Mouse (Mus musculus) frontal cortex, adult 2 months (tissue): ENCODE measurements at regions not wholly inside any gene's neighbourhood (a gene's known extent, or its start where the extent isn't known, plus 50 kb on each side); places are given as distances from the start of the nearest gene placed in this dataset.

Experiments
- DNase-seq, 2 experiments: peaks; one replicate each; pipeline ENCODE4 v3.0.0; 2022; ENCODE audit warnings: low spot score in 1 of 2; ENCODE audit errors: extremely low spot score in 1 of 2

DNA sequence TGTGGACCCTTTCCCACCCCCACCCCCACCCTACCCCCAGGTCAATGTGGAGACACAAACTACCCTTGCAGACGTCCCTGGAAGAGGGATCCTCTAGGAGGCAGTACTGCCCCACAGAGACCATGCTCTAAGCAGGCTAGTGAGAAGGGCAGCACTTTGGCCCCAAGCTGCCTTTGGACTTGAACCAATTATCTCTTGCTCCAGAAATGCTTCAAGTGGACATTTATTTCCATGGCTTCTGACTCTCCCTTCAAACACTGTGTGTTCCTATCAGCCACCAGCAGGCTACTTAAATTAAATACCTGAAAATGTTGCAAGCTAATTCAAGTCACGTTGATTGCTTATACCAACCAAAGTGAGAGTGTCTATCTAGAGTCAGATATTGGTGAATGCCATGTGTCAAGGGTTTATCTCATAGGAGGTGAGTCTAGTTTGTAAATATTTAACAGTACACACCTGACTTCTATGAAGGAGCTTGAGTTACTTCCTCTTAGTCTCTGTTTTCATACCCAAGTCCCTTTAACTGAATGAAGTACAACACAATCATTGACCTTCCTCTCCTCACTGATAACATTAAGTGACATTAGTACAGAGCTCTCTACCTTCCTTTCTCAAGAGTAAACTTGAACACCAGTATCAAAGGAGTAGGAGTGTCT is 435.7 kb downstream of the Efnb2 start:
- peak in 1 of 2 experiments; percentile 13 for DNase-seq

DNA sequence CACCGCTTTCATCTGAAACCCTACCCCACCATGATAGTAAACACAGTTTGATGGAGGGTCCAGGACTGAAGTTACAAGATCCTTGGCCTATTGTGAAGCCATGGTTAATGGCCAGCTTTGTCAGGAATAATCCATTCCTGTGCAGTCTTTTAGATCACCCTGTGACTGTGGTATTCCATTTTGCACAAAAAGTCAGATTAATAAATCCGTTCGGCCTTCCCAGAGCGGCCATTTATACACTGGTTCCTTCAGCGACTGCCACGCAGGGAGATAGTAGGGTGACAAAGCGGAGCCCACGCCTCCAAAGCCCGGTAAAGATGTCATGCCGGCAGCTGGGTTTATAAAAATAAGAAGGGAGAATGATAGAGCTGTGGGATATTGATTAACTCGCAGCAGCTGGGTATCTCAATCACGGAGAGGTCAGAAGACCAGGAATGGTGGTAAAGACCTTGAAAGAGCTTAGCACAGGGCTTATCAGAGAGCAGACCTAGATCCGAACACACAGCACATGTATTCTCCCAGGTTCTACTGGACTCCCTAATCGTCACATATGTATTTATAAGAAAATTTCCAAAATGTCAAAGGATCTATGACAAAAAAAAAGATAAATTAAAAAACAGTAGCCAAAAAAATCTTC is 440.5 kb downstream of the Efnb2 start:
- DNase-seq: no peak

DNA sequence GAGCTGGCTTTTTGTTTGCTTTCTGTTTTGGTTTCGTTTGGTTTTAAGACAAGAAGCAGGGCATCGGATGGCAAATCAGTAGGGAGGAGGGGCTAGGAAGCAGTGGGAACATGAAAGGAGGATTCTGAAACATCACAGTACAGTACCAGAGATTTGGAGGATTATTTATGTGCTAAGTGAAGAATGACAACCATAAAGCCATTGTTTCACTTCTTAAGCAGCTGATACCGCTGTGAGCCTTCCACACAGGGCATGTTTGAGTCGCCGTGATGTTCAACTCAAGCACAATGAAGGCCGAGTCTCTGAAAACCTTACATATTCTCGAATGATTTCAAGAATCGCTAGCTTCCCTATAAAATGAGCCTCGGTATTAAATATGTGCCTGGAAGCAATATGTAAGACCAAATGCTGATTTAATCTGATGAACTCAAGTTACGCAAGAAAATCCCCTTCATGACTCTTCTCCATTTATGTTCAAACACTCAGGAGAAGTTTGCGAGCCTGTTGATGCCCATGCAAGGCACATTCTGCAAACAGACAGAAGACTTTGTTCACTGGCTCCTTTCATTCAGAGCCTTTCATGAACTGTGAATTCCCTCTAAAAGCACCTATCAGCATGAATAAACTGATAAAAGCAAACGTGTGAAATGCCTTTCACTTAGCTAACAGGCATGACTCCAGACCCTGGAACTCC is 441.2 kb downstream of the Efnb2 start:
- DNase-seq: no peak

DNA sequence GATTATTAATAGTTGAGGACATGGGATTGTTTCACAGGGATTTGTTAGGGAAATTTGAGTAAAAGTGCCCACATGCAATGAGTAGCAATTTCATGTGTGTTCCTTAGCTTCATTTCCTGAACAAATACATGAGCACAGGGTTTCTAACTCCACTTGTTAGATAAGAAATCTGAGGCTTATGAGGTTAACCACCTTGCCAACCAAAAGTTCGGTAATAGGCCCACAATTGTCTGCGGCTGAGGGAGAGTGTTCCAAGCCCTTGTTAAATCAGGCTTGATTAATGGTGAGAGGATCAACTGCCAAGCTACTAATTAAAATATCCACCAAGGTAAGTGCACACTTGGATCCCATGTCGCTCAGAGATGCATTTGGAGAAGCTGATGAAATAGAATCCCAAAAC is 468.0 kb downstream of the Efnb2 start:
- no peak for DNase-seq

DNA sequence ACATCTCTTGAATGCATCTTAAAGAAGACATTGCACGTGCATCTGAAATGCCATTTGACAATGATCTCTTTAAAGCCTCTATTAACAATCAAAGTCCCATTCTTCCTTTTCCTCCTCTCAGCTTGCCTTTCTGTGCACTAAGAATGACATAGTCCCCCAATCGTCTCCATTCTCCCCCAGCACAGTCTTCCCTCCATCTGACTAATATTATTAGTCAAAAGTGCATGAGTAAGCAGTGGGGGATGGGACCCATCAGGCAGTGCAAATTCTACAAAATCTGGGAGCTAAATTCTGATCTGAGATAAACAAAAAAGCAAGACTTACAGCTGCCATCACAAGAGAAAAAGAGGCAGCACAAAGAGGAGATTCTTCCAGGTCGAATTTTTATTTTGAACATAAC is 475.0 kb downstream of the Efnb2 start:
- peak in 1 of 2 experiments; percentile 5 for DNase-seq

DNA sequence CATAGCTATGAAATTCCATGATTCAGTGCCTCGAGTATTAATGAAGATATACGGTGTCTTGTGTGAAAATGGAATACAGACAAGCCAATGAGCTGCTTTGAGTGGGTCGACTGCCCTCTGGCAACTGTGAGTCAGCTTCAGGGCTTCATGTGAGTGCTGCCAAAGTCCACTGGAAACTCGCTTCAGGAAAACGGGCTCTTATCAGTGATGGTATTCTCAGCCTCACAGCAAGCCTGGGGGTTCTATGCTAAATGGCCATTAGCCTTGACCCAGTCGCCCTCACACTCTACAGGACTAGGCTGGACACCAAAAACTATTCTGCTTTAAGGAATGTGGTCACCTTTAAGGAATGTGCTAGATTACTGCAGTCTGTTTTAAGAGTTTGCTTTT is 477.8 kb downstream of the Efnb2 start:
- DNase-seq: no peak

DNA sequence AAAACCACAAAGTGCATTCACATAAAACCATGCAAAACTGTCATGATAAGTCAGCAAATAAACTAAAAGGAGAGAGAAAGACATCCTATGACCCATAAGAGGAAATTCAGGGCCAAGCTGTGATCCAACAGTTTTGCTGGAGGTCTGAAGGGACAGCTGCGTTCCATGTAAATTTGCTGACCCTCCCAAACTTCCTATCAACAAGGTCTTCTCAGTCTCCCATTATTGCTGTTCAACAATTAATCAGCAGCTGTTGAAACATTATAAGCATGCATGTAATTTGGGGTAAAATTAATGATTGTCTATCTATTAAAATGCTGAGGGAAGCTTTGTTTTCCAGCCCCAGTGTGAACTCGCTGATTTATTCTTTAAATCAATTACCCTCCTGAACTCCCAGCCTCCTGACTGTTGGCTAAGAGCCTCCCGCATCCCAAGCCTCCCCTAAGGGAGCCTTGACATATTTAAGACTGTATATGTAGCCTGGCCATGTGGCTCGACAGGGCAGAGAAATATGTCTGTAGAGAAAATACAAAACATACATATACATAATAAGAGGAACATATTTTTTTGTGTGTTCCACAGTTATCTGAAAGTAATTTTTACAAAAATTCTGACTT is 478.3 kb downstream of the Efnb2 start:
- no peak for DNase-seq

DNA sequence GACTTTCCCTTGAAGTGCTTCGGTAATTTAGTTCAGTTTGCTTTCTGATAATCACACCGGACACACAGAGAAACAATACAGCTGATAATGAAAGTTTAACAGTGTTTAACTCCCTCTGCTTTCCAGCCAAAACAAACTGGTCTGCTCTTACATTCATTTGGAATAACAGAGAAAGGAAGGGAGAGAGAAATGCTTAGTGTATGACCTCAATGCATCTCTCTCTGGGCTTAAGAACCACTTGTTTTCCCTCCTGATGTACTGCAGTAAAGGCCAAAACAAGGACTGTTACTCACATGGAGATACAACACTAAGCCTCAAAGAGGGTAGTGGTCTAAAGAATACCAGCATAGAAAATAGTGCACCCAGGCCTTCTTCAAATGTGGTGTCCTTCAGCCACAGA is 478.9 kb downstream of the Efnb2 start:
- DNase-seq: no peak

DNA sequence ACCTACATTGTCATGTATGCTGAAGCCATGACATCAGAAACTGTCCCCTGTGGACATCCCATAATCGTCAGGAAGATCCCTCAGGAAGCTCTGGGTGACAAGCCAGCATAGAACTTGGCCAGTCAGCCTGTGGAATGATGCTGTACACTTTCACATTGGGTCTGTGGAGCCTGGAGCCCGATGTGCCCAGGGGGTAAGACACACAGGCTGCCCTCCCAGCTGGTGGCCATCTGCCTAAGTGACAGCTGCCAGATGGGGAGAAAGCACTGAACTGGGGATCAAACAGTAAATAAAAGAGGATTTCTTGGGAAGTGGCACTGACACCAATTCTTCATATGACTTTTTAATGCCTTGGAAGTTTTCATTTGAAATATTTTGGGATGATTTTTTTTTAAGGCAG is 486.8 kb downstream of the Efnb2 start:
- no peak for DNase-seq

DNA sequence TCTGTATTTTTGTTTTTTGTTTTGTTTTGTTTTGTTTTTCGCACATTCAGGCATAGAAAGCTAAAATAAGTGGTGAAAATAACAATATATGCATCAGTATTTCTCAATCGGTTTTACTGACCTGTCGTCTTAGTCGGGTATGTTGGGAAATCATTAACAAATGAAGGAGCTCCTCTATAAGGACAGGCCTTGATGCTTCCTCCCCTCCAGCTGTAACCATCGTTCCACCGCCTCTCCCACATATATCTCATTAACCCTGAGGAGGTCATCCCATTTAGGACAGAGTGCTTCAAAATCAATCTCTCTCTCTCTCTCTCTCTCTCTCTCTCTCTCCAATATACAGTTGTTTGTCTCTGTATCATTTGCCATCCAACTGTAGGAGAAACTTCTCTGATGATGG is 492.4 kb downstream of the Efnb2 start:
- no peak for DNase-seq

DNA sequence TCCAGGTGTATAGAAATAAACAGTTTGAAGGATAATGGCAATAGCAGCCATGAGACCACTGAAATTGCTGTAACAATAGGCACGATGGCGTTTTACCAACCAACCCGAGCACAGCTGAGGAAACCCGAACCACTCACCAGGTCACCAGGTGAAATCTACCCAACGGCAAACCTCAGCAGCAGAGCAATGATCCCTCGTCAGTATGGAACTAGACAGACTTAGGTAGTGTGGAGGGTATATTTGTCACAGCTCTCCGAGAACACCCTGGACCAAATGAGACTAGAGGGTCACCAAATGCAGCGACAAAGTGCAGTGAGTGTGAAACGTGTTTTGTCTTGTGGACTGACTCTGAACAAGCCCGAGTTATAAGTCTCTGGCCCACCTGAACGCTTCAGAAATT is 492.8 kb downstream of the Efnb2 start:
- no peak for DNase-seq

DNA sequence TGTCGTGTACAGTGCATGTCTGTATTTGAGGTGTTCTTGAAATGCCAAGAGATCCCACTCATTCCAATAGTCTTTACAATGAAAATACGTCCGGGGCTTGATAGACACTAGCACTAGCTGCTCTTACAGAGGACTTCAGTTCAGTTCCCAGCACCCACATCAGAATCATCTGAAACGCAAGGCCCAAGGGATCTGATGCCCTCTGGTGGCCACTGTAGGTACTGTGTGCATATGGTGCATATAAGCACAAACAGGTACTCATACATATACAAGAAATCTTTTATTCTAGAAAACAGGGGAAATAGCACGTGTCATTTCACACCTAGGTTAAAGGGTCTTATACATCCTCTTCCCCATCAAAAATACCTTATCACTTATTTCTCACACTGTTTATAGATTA is 513.5 kb downstream of the Efnb2 start:
- DNase-seq: no peak

DNA sequence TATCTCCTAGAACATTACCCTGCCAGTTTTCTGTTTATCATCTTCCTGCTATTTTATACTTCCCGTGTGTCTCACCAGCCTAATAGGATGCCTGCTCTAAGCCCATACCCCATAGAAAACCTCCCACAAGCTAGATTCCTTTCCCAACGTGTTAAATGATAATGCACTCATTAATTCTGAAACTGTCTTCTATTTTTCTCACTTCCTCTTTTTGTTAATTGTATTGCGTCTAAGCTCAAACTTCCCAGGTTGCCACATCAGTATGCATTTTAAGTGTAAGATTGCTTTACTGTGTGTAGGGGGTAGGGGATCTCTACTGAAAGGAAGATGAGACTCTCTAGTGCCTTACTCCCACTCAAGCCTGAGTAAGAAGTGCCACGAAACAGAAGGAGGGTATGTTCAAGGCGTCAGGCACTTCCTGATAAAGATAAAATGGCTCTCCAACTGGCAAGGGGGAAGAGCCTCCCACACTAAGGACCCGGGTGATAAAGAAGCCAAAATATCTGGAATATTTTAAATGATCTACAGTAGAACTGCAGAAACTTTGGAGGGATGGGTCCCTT is 518.0 kb downstream of the Efnb2 start:
- DNase-seq: peak in 1 of 2 experiments; percentile 50

DNA sequence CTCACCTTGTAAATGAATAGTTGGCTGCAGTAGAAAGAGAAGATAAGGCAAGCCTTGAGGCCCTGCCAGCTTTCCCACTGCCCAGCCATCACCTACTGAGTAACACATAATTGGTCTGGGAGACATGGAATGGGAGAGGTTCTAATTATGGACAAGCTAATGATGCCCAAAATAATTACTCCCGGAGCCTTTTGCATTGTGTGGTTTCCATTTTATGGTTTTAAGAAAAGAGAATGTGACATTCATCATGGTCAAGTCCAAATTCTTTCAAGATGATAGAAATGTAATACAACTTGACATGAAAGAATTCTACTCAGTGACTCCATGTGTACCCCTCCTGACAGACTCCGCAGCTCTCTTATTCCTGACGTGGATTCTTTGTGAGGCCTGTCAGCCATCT is 518.6 kb downstream of the Efnb2 start:
- DNase-seq: no peak

DNA sequence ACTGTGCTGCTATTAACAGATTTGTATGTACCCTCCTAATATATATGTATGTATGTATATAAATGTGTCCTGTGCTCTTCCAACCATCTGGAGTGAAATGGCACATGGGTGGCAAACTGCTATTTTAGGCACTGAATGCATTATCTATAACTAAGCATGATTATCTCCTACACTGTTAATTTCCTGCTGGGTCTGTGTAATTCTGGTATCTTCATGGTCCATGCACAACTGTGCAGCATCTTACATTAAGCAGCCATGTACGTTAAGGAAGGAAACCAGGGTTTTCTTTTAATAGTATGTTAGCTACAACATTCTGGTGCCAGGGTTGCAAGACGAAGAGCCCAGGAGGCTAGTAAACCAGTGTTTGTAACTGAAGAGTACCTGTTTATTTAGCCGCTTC is 521.3 kb downstream of the Efnb2 start:
- no peak for DNase-seq

DNA sequence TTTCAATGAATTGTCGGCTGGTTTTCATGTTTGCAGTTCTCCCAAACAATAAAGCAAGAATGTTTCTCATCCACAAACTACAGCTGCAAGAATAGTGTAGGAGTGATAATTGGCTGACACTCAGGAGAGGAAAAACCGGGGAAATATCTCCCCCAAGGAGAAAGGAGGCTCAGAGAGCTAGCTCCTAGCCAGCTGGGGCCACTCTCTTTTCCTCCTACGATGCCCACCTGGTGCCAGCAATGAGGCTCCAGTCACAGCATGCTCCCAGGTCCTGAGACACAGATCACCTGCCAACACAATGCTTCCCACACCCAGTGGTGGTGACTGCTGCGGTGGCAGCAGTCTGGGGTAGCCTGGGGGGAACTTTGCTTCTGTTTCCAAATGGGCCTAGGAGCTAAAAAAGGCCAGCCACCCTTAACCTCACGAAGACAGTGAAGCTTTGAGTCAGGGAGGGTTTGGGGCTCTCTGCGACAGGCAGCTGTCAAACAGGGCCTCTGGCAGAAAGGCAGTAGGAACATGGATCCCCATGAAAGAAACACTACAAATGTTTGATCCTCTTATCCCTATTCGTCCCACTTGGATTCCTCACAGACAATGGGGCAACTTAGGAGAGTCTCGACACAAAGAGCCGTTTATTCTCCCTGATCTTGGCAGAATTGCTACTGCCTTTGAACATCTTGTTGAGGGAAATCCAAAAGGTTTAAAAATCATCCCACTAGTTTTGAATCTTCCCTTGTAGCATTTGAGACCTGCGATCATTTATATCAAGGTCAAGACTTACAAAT is 527.8 kb downstream of the Efnb2 start:
- DNase-seq: peak in 1 of 2 experiments; percentile 58

DNA sequence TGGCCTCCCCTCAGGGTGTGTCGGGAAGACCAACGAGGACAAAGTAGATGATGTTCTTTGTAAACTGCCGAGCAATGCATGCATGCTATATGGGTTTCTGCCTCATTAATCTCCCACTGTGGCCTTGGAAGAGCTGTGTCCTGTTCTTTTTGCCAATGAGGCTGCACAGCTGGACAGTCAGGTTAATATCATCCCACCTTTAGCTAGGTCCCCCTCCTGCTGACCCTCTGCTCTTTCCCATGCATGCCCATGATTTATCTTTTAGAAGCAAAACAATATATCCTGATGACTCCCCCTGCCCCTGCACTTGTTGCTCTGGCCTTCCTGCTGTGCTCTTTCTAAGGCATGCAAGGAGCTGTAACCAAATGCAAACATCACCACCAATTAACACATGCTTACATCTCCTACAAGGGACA is 529.1 kb downstream of the Efnb2 start:
- DNase-seq: no peak

DNA sequence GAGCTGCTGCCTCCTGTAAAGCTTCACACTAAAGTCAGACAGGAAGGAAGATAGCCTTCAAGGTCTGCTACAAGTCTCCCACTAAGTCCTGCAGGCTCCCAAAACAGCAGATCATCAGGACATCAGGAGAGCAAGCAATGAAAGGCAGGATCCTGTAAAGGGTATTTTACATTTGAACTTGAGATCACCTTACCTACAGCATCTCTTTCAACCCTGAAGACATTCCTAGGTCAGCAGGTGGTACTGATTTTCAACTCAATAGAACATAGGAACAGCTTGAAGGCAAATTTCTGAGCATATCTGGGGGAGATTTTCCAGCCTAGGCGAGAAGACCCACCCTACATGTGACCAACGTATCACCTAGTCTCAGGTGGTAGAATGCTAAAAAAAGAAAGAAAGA is 530.2 kb downstream of the Efnb2 start:
- DNase-seq: no peak

DNA sequence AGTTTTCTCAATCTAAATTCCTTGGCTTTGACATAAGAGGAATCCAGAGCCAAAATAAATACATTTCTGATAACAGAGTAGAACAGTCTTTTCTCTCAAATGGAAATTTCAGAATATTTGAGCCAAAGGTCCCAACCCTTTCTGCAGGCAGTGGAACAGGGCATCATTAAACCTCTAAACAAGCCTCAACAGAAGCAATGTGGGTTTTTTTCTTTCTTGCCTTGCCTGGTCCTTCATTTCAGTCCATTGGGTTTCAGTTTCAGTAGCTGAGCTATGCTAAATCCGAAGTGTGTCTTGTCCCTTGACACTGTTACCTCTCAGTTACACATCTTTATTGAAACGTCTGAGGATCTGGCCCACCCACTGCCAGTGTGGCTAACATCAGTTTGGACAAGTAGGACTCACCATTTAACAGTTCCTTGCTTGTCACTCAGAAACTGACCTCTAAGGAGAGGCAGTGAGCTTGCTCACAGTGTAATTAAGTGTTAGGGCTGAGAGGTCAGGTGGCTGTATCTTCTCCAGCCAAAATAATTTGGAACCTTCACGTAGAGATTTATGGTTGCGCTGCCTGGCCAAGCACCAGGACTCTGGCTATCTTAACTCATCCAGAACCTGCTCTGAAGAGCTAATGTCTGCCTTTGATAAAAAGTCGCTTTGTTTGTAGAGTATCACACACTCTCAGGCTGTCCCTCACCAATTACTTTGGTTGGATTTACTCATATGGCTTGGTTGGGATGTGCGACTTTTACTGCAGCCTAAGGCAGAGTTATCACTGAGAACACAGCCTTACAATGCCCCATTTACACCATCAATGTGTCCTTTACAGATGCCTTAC is 545.2 kb downstream of the Efnb2 start:
- DNase-seq: no peak

DNA sequence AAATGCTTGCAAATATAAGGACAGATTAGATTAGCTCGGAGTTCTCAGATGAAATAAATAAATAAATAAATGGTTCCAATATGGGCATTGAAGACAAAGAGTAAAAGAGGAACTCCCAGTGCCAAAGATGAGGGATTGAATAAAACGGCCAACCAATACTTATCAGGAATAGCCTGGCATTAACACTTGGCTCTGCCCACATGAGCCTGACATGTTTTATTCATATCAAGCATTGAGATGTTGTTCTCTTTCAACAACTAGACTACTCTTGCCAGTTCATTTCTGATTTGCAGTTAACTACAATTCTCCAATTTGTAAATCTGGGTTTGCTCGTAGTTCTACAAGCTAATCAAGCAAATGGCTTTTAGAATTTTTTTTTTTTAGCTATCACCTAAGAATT is 546.4 kb downstream of the Efnb2 start:
- DNase-seq: no peak
